Mouse (Mus musculus): ENCODE measurements around the gene Invs. TPM values are rescaled to one million over a fixed set of nuclear protein-coding genes. Genes with fewer than 3 reads are reported as not detected.
A peak's percentile ranks its signal among the peaks of the same experiment; 100 is the strongest.

Invs gene
- polyA plus RNA-seq, 1 experiment from 2014 or later = 6.1 TPM

GRCm38 (mm10) chr4:48278757-48279497, 633 bp upstream of the Invs start:
- WGBS (ENCODE audit: missing documents) = 1% methylated on average over 34 of the region's 34 CpGs
- H3K79me2 ChIP-seq (ENCODE audit: inconsistent target) = peaks cover 54% of the 10 kb centered on the region
- H3K27ac ChIP-seq = peak overlapping the region; percentile 54
- no peaks in the 10 kb centered on the region for H3K36me3 ChIP-seq (ENCODE audit: inconsistent target)
- peak overlapping the region; percentile 88 for H3K4me3 ChIP-seq (ENCODE audit: inconsistent target)

GRCm38 (mm10) chr4:48281121-48281520, 1.6 kb downstream of the Invs start:
- 93% methylated on average over 1 of the region's 1 CpGs for WGBS (ENCODE audit: missing documents)
- H3K79me2 ChIP-seq (ENCODE audit: inconsistent target) = peaks cover 32% of the 10 kb centered on the region
- H3K27ac ChIP-seq = no peak overlapping the region
- H3K36me3 ChIP-seq (ENCODE audit: inconsistent target) = no peaks in the 10 kb centered on the region
- no peak overlapping the region for H3K4me3 ChIP-seq (ENCODE audit: inconsistent target)

- H3K79me2 ChIP-seq (ENCODE audit: inconsistent target) = no peaks in the 10 kb centered on the region
- H3K4me3 ChIP-seq (ENCODE audit: inconsistent target) = no peak overlapping the region
- H3K27ac ChIP-seq = no peak overlapping the region
- no peaks in the 10 kb centered on the region; the same call in 1 of the 2 replicates for H3K36me3 ChIP-seq (ENCODE audit: inconsistent target)
- WGBS (ENCODE audit: missing documents) = 95% methylated on average over 5 of the region's 5 CpGs
Measured at GRCm38 (mm10) chr4:48287086-48287757, 7.7 kb downstream of the Invs start.

- WGBS (ENCODE audit: missing documents) = 95% methylated on average over 3 of the region's 3 CpGs
- Histone ChIP-seq H3K4me3 (ENCODE audit: inconsistent target) (no peak overlapping the region), H3K27ac (no peak overlapping the region), H3K79me2 (ENCODE audit: inconsistent target) (no peaks in the 10 kb centered on the region), H3K36me3 (ENCODE audit: inconsistent target) (no peaks in the 10 kb centered on the region)
Measured at GRCm38 (mm10) chr4:48314814-48315213, 35.3 kb downstream of the Invs start.

GRCm38 (mm10) chr4:48316036-48316435, 36.5 kb downstream of the Invs start:
- Histone ChIP-seq H3K4me3 (ENCODE audit: inconsistent target) (no peak overlapping the region), H3K27ac (no peak overlapping the region), H3K79me2 (ENCODE audit: inconsistent target) (no peaks in the 10 kb centered on the region), H3K36me3 (ENCODE audit: inconsistent target) (no peaks in the 10 kb centered on the region)
- WGBS (ENCODE audit: missing documents) = 93% methylated on average over 3 of the region's 3 CpGs

GRCm38 (mm10) chr4:48321276-48321675, 41.7 kb downstream of the Invs start:
- H3K27ac ChIP-seq = no peak overlapping the region
- no peaks in the 10 kb centered on the region for H3K36me3 ChIP-seq (ENCODE audit: inconsistent target)
- no peak overlapping the region for H3K4me3 ChIP-seq (ENCODE audit: inconsistent target)
- 92% methylated on average over 1 of the region's 1 CpGs for WGBS (ENCODE audit: missing documents)
- no peaks in the 10 kb centered on the region for H3K79me2 ChIP-seq (ENCODE audit: inconsistent target)

GRCm38 (mm10) chr4:48322095-48322494, 42.5 kb downstream of the Invs start:
- 0% methylated on average over 1 of the region's 1 CpGs for WGBS (ENCODE audit: missing documents)
- H3K27ac ChIP-seq = no peak overlapping the region
- H3K4me3 ChIP-seq (ENCODE audit: inconsistent target) = no peak overlapping the region
- no peaks in the 10 kb centered on the region for H3K36me3 ChIP-seq (ENCODE audit: inconsistent target)
- H3K79me2 ChIP-seq (ENCODE audit: inconsistent target) = no peaks in the 10 kb centered on the region

- Histone ChIP-seq H3K36me3 (ENCODE audit: inconsistent target) (no peaks in the 10 kb centered on the region), H3K4me3 (ENCODE audit: inconsistent target) (no peak overlapping the region), H3K79me2 (ENCODE audit: inconsistent target) (no peaks in the 10 kb centered on the region), H3K27ac (no peak overlapping the region)
Measured at GRCm38 (mm10) chr4:48327192-48327591, 47.6 kb downstream of the Invs start.

- no peak overlapping the region for H3K27ac ChIP-seq
- H3K4me3 ChIP-seq (ENCODE audit: inconsistent target) = no peak overlapping the region
- 100% methylated on average over 2 of the region's 2 CpGs for WGBS (ENCODE audit: missing documents)
- H3K79me2 ChIP-seq (ENCODE audit: inconsistent target) = no peaks in the 10 kb centered on the region
- H3K36me3 ChIP-seq (ENCODE audit: inconsistent target) = no peaks in the 10 kb centered on the region
Measured at GRCm38 (mm10) chr4:48328042-48328441, 48.5 kb downstream of the Invs start.

- WGBS (ENCODE audit: missing documents) = 89% methylated on average over 6 of the region's 6 CpGs
- Histone ChIP-seq H3K27ac (no peak overlapping the region), H3K36me3 (ENCODE audit: inconsistent target) (no peaks in the 10 kb centered on the region), H3K4me3 (ENCODE audit: inconsistent target) (no peak overlapping the region), H3K79me2 (ENCODE audit: inconsistent target) (no peaks in the 10 kb centered on the region)
Measured at GRCm38 (mm10) chr4:48332453-48333051, 53.0 kb downstream of the Invs start.

GRCm38 (mm10) chr4:48334927-48335763, 55.6 kb downstream of the Invs start:
- WGBS (ENCODE audit: missing documents) = 80% methylated on average over 7 of the region's 7 CpGs

GRCm38 (mm10) chr4:48342705-48343104, 63.1 kb downstream of the Invs start:
- no peak overlapping the region for H3K27ac ChIP-seq
- WGBS (ENCODE audit: missing documents) = 93% methylated on average over 4 of the region's 4 CpGs
- H3K36me3 ChIP-seq (ENCODE audit: inconsistent target) = no peaks in the 10 kb centered on the region
- H3K4me3 ChIP-seq (ENCODE audit: inconsistent target) = no peak overlapping the region
- H3K79me2 ChIP-seq (ENCODE audit: inconsistent target) = no peaks in the 10 kb centered on the region

More at GRCm38 (mm10) chr4:48334927-48335763, 55.6 kb downstream of the Invs start:
- no peak overlapping the region for H3K27ac ChIP-seq
- no peaks in the 10 kb centered on the region for H3K79me2 ChIP-seq (ENCODE audit: inconsistent target)
- H3K4me3 ChIP-seq (ENCODE audit: inconsistent target) = no peak overlapping the region
- no peaks in the 10 kb centered on the region for H3K36me3 ChIP-seq (ENCODE audit: inconsistent target)

GRCm38 (mm10) chr4:48362367-48362766, 82.8 kb downstream of the Invs start:
- no peak overlapping the region for H3K27ac ChIP-seq
- H3K4me3 ChIP-seq (ENCODE audit: inconsistent target) = no peak overlapping the region
- 96% methylated on average over 3 of the region's 3 CpGs for WGBS (ENCODE audit: missing documents)
- no peaks in the 10 kb centered on the region for H3K36me3 ChIP-seq (ENCODE audit: inconsistent target)
- no peaks in the 10 kb centered on the region for H3K79me2 ChIP-seq (ENCODE audit: inconsistent target)

- WGBS (ENCODE audit: missing documents) = 92% methylated on average over 1 of the region's 1 CpGs
- Histone ChIP-seq H3K79me2 (ENCODE audit: inconsistent target) (no peaks in the 10 kb centered on the region), H3K4me3 (ENCODE audit: inconsistent target) (no peak overlapping the region), H3K36me3 (ENCODE audit: inconsistent target) (no peaks in the 10 kb centered on the region), H3K27ac (no peak overlapping the region)
Measured at GRCm38 (mm10) chr4:48371037-48371436, 91.5 kb downstream of the Invs start.

Measured in macrophage (primary cell).